Mouse (Mus musculus) layer of hippocampus, adult 8-10 months (tissue): ENCODE results near the gene Fosl1. TPM values are rescaled to one million over a fixed set of nuclear protein-coding genes. Genes with fewer than 3 reads are reported as not detected.

Experiments used
- DNase-seq, 2 experiments: peaks; one replicate each; pipeline ENCODE4 v3.0.0; 2022; ENCODE audit warnings: low spot score in 2 of 2
- total RNA-seq, 4 experiments: library from RNA; stranded (reverse); gene quantifications; 2 replicates each; pipeline ENCODE4 v1.2.4; 2022

The Fosl1 gene
- total RNA-seq, 4 experiments from 2014 or later, result 0.20 to 0.67 (median 0.29) TPM

DNA sequence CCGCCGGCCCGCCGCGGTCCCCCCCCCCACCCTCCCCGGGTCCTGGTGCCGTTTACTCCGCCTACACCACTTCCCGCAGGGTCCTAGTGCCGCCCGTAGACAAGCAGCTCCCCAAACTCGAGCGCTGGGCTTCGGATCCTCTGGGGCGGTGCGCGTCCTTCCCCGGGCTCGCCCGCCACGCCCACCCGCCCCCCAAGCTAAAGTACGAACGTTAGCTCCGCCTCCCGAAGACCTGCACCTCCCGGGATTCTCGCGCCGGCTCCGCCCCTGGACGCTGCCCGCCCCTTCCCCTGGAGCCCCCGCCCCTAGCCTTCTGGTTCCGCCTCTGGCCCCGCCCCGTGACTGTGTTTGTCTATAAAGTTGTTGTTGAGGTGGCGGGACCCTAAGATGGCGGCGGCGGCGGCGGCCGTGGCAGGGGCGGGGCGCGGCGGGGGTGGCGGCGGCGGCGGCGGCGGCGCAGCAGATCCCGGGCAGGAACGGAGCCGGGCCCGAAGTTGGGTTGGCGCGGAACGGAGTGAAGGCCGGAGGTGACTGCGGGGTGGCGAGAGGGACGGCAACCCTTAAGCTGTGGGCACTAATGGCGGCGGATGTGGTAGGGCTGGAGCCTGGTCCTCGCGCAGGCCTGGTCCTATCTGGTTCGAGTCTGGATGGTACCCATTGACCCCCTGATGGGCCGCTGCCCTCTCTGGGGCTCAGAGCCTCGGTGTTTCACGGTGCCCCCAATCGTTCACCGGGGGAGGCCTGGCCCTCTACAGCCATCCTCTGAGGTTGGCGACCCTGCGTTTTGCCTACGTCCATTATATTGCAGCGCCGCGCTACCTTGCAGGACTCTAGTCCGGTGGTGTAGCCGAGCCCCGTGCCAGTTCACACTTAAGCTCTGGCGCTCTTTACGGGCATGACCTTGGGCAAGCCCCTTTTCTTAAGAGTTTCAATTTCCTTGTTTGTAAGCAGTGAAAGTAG, 22.3 kb upstream of the Fosl1 start, which contains the start of the genes Drap1 and AI837181:
Gene Drap1 (minus strand): TSS at position 198 of the 960 bp plus-strand sequence.
Gene AI837181 (plus strand): TSS at position 363 of the 960 bp plus-strand sequence.
- peak; percentile 88 for DNase-seq

DNA sequence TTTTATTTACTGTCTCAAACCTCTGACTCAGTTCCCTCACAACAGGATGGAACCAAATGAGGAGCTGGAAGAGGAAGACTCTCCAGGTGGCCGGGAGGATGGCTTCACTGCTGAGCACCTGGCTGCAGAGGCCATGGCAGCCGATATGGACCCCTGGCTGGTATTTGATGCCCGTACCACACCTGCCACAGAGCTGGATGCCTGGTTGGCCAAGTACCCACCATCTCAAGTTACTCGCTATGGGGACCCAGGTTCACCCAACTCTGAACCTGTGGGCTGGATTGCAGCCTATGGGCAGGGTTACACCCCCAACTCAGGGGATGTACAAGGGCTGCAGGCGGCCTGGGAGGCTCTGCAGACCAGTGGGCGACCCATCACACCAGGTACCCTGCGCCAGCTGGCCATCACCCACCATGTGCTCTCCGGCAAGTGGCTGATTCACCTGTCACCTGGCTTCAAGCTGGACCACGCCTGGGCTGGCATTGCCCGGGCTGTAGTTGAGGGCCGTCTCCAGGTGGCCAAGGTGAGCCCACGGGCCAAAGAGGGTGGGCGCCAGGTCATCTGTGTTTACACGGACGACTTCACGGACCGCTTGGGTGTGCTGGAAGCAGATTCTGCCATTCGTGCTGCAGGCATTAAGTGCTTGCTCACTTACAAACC, 21.3 kb upstream of the Fosl1 start:
- no peak for DNase-seq

DNA sequence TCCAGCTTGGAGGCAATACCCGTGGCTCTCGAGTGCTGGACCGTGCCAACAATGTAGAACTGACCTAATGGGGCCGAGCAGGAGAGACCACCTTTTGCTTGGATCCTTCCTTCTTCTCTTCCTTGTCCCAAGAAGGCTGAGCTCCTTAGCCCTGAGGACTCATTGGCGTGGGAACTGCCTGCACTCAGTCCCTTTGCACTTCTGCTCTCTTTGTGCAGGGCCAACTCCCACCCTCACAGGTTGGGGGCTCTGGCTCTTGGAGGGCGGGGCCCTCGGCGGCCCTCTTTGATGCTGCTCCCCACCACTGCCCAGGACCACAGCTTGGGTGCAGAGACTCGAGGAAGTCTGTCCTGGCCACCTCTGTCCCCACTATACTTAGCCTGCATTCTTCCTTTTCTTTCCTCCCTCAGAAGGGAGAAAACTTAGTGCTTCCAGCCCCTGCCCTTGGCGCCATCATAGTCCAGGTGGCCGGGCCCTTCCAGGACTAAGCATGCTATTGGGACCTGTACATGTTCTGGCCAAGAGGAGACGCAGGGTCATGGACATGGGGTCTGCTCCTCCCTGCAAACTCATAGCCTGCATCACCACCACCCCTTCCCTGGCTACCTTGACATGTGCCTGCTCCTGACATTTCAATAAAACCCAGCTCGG, 20.6 kb upstream of the Fosl1 start:
- no peak for DNase-seq

DNA sequence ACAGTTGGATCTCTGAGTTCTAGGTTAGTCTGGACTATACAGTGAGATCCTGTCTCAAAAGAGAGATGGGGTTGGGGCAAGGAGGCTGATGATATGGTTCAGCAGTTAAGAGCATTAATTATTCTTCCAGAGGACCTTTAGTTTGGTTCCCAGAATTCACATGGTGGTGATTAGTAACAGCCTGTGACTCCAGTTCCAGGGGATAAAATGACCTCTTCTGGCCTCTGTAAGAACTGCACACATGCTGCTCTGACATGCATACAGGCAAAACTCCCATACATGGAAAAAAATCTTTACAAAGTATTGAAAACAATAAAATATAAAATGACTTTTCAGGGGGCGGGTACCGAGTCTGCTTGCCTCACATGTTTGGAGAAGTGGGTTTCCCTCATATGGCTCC, 19.3 kb upstream of the Fosl1 start:
- no peak for DNase-seq

DNA sequence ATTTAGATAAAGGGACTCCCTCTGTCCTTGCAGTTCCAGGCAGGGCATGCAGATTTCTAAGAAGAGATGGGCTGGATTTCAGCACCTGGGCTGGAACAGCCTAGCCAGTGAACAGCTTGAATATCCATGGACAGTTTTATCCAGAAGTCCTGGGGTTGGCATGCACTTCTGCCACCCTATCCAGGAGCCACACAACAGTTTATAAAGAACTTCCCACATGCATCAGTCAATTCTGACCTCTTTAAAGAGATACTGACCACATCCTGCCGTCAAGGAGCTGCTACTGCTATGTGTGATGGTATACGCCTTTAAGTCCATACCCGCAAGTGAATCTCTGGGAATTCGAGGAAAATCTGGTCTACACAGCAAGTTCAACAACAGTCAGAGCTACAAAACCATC, 18.1 kb upstream of the Fosl1 start:
- no peak for DNase-seq

DNA sequence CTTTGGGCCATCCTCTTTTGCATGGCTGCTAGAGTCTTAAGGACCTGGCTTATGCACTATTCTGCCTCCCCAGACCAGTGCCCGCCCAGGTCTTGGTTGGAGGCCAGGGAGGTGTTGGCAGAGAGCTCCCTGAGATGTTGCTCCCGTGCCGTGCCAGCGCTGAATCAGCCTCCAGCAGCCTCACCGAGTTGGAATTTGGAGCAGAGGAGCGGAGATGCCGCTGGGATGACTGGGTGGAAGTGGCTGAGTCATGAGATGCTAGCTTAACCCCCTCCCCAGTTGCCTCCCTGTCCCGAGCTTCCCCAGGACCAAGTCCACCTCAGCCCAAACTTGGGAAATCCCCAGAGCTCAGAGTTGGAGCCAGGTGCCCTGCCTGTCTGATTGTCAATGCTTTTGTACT, 17.5 kb upstream of the Fosl1 start:
- no peak for DNase-seq

DNA sequence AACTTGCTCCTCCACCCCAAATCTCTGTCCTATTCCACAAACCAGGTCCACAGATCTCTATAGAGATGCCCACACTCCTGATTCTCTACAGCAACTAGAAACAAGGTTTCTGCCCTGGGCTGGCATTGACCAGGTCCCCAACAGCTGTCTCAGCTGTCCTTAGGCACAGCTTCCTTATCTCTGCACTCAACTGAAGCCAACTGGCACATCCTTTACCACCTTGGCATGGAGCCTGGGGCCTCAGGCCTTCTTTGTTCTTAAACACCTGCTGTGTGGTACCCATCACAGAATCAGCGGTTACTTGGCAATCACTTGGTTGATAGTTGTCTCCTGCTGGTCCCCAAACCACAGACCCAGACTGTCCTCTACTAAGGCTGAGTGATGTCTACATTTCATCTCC, 16.9 kb upstream of the Fosl1 start:
- DNase-seq, result no peak

DNA sequence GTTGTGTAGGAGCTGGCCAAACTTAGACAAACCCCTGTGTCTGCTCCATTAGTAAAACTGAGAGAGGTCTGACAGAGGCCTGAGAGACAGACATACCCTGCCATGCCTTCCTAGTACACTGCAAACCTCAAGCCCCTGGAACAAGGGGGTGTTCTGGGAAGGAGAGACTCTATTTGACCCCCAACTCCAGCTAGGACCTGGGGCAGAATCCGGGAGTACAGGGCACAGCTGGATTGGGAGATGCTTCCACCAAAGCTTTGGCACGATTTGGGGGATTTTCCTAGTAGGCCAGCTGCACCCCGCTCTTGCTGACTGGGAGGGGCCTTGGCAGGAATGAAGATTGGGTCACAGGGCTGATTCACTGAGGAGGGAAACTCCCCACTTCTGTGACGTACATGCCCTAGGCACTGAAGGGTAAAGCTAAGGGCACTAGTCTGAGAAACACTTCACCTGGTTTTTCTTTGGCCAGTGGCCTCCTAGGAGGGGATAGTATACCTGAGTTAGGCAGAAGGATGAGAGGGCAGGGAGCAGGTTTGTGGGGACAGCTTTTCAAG, 15.4 kb upstream of the Fosl1 start:
- no peak for DNase-seq

DNA sequence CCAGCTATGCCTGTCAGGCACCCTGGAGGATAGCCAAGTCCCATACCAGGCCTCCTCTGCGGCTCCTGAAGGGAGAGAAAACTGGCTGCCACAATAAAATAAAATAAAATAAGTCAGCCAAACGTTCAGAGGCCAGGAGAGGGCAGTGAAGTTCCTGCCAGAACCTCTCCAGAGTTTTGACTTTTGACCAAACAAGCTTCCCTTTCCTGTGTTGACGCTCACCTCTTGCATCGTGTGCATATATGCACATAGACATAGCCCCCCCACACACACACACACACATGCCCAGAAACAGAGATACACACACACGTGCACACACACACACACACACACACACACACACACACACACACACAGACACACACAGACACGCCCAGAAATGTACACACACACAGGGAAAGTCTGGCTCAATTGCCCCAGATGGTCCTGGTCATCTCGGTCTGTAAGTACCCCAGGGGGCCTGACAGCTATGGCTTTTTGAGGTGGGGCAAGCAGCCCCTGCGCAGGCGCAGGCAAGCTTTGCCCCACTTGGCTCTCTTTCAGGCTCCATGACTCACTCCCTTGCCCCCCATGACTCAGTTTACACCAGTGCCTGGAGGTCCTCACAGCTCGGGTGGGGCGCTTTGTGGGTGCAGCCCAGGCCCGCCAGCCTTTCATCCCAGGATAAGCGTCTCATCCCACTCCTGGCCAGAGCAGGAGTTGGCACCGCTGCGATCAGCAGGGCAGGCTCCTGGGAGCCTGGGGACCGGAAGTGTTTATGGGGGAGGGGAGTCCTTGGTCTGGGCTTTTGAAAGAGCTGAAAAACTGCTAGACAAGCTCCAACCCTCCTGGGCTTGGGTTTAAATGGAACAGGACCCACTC, 14.1 kb upstream of the Fosl1 start:
- no peak for DNase-seq

DNA sequence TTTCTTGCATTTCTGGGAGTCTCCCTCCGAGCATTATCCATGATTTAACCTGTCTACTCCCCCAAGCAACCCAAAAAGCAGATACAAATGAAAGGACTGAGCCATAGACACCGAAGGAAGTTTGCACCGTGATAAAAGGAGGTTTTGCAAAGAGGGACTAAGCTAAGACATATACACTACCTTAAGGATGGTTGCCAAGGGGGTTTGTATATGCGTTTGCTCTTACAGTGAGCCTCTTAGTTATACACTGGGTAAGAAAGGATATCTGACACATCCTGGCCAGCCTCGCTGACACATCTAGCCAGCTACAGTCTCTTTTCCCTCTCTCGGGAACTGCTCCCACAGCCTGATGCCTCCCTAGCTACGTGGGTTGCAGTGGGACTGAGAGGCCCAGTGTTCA, 13.4 kb upstream of the Fosl1 start:
- DNase-seq, result no peak

DNA sequence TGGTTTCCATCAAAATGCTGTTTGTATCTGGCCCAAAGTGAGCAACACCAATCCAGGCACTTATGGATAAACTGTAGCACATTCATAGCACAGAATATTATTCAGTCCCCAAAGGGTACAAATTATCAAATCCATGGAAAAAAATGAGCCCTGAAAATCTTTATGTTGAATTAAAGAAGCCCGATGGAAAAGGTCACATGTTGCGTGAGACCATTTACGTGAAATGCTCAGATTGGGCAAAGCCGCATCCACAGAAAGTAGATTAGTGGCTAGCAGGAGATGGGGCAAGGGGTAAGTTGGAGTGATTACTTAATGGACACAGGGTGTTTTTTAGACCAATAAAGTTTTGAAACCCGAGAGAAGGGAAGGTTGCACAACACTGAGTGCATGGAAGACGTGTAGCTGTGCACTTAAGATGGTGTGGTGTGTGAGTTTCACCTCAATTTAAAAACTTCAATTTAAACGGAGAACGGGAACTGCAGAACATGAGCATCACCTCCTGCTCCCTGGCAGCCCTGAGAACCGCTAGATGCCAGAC, 2.9 kb upstream of the Fosl1 start:
- no peak for DNase-seq

DNA sequence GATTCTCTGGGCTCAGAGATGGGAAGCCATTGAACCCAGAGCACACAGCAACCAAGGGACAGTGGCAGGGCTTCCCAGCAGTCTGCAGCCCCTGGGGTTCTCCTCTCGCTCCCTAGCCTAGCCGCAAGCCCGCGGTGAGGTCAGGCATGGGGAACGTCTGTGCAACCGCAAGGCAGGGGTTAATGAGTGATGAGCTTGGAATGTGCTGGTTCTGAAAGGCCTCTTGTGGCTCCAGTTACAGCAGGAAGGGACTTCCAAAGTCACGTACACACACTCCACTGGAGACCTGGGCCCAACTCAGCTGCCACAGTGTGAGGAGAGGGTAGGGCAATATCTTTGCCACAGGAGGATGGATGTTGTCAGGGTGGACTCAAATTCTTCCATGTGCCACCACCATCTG, 2.4 kb upstream of the Fosl1 start:
- DNase-seq, result no peak

DNA sequence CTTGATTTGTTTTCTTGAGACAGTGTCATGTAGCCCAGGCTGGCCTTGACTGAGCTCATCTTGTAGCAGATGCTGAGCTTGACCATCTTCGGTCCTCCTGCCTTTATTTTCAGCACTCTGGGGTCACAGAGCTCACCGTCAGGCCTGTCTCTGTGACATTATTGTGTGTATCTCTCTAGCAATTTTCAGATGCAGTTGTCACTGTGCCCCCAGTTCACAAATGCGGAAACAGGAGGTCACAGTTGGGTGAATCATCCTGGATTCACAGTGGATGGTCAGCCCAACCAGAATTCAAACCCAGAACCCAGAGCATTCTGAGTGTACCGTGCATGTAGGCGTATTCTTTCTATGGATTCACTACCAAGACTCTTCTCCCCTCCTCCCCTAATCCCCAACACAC, 1.6 kb upstream of the Fosl1 start:
- no peak for DNase-seq

DNA sequence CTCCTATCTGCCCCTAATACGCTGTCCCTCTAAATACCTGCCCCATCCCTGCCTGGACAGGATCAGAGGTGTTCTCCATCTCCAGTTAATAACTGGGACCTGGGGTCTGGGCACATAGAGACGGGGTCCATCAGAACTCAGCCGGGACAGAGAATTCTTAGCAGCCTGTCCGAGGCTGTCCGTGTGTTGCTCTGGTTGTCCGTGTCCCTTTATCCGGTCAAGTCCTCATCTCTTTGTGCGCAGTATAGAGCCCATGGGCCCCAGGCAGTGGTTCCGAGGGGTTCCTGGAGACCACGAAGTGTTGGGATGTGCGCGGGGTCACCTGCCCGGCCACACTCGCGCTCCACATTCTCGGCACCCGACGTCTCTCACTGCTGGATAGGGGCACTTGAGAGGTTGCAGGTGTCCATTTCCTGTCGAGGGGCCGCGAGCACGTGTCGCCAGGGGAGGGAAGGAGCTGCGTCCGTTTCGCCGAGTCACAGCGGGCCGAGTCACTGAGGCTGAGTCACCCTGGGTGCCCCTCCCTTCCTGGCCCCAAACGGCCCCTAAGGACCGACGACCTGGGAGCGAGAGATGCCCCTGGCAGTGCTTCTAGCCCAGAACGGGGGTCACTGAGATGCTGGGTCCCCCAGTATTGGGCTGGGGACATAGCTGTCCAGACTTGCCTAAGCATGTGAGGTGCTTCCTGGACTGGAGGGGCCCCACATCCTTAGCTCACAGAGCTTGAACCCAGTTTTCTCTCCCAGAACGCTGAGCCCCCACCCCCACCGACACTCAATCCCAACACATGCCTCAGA, 1.2 kb downstream of the Fosl1 start:
- no peak for DNase-seq

DNA sequence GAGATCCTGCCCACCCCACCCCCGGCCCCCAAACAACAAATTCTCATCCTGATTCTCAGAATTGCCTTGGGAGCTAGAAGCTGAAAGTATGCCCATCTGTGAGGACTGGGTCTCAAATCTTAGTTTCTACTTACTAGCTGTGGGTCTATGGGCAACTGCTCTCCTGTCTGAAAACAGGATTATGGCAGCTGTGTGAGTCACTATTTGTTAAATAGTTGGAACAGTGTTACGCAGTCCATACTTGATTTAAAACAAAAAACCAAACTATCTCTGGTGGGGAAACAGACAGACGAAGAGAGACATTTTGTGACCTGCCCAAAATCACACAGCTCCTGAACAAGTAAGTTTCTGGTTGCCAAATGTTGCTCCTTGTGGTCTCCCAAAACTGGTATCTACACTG, 2.3 kb downstream of the Fosl1 start:
- DNase-seq, result no peak

DNA sequence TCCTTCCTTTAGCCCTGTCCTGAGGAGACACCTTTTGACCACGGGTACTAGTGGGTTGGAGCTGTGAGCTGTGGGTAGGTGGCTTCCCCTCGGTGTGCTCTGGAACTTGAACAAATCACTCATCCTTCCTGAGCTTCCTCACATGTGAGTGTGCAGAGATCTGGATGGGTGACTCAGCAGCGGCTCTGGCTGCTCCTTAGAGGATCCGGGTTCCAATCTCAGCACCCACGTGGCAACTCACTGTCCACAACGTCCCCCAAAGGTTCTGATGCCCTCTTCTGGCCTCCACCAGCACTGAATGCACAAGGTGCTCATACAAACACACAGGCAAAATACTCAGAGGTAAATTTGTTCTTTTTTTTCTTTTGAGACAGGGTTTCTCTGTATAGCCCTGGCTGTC, 4.4 kb downstream of the Fosl1 start:
- no peak for DNase-seq

DNA sequence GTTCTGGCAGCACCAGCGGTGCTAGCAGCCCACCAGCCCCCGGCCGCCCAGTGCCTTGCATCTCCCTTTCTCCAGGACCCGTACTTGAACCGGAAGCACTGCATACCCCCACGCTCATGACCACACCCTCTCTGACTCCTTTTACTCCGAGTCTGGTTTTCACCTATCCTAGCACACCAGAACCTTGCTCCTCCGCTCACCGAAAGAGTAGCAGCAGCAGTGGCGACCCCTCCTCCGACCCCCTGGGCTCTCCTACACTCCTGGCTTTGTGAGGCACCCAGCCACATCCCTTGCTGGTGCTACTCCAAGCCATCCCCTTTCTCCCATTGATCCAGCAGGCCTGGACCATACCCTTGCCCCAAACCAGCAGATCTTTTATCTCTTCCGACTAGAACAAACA, 7.7 kb downstream of the Fosl1 start:
- no peak for DNase-seq

DNA sequence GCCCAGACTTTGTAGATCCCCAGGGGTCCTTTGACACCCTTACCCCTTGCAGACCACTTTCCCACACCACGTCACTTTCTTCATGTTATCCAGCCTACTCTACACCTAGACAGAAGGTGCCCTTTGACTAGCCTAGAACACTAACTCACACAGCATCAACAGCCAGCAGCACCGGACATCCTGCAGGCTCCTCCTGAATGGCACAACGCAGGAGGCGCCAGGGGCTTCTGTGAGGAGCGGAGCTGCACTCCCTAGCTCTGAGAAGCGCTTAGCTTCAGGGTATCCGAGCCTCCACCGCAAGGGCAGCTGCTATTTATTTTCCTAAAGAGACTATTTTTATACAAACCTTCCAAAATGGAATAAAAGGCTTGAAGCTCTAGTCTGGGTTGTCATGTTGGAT, 8.2 kb downstream of the Fosl1 start:
- no peak for DNase-seq

DNA sequence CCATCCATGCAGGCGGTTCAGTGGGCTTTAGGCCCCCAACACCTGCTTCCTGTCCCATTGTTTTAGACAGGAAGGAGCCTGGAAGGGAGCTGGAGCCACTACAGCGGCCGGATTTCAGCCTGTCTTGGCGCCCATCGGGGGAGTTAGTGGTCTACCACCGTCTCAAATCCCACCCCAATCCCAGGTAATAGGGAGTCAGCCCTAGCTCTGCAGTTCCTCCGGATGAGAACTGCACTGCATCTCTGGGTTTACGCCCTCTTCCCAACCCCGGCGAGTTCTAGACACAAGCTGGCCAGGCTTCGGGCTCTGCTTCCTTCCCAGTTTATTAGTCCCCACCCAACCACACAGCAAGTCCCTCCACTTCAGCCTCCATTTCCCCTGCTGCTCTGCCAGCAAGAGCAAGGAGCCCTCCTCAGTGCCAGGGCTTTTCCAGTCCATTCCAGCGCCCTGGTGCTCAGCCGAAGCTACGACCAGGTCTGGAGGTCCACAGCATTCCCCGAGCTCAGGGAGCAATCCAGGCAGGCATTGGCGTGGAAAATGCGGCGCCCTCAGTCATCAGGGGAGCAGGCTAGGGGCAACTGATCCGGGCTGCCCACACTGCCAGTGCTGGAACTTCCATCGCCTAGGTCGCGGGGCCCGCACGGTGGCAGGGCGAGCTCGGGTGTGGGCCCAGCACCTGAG, 9.0 kb downstream of the Fosl1 start:
- DNase-seq, result no peak
